Mouse (Mus musculus) megakaryocyte, embryonic 14.5 days (primary cell): ENCODE data around the gene Hoxa10. TPM values are rescaled to one million over a fixed set of nuclear protein-coding genes. Genes with fewer than 3 reads are reported as not detected.
A peak's percentile ranks its signal among the peaks of the same experiment; 100 is the strongest.

Experiments used
- H3K27me3 ChIP-seq: replicated peaks from 2 replicates; pipeline ENCODE3; 2012; ENCODE audit warnings: inconsistent platforms
- H3K36me3 ChIP-seq: replicated peaks from 2 replicates; pipeline ENCODE3; 2012; ENCODE audit warnings: low read length, inconsistent platforms, mixed read lengths
- H3K4me1 ChIP-seq: 2 replicates; pipeline ENCODE4 v1.6.1; 2012; ENCODE audit warnings: inconsistent platforms
- H3K4me3 ChIP-seq: replicated peaks from 2 replicates; pipeline ENCODE3; 2012; ENCODE audit warnings: moderate library complexity, mild to moderate bottlenecking, inconsistent platforms
- H3K9me3 ChIP-seq: 2 replicates; pipeline ENCODE4 v1.6.1; 2012; ENCODE audit warnings: inconsistent platforms
- FLI1 ChIP-seq: IDR thresholded peaks from 2 replicates; pipeline ENCODE4 v1.6.1; 2012; ENCODE audit warnings: low read length, inconsistent platforms, mixed read lengths
- GATA1 ChIP-seq: IDR thresholded peaks from 3 replicates; pipeline ENCODE4 v1.6.1; 2012; ENCODE audit warnings: mixed read lengths, low read length, inconsistent platforms, borderline replicate concordance
- polyA plus RNA-seq: library from polyadenylated mRNA; stranded (reverse); fragments of >175 nt; gene quantifications from 2 replicates; pipeline ENCODE4 v1.2.3, GENCODE M21; 2012; ENCODE audit warnings: low replicate concordance; ENCODE audit not compliant: insufficient read depth

Hoxa10 gene
- polyA plus RNA-seq, 1 experiment = 0.10 TPM

GRCm38 (mm10) chr6:52218643-52219215 is 21.9 kb downstream of the Hoxa10 start:
- Histone ChIP-seq H3K27me3 (peaks cover 95% of the 10 kb centered on the region), H3K4me3 (no peak overlapping the region), H3K9me3 (no peaks in the 10 kb centered on the region), H3K36me3 (no peaks in the 10 kb centered on the region), H3K4me1 (peaks cover 68% of the 10 kb centered on the region)
- no peak for TF ChIP-seq FLI1
- no peak for TF ChIP-seq GATA1

- TF ChIP-seq GATA1 (no peak), FLI1 (no peak)
- Histone ChIP-seq H3K9me3 (no peaks in the 10 kb centered on the region), H3K27me3 (peaks cover 98% of the 10 kb centered on the region), H3K36me3 (no peaks in the 10 kb centered on the region), H3K4me3 (peak overlapping the region; percentile 89), H3K4me1 (peaks cover 75% of the 10 kb centered on the region)
These were observed 22.6 kb downstream of the Hoxa10 start for GRCm38 (mm10) chr6:52217895-52218642.

- peaks cover 98% of the 10 kb centered on the region for H3K27me3 ChIP-seq
- H3K9me3 ChIP-seq = no peaks in the 10 kb centered on the region
- no peaks in the 10 kb centered on the region for H3K36me3 ChIP-seq
- H3K4me3 ChIP-seq = peak overlapping the region; percentile 89
- peaks cover 77% of the 10 kb centered on the region for H3K4me1 ChIP-seq
- no peak for TF ChIP-seq GATA1
- no peak for TF ChIP-seq FLI1
These were observed 23.2 kb downstream of the Hoxa10 start for GRCm38 (mm10) chr6:52217459-52217768.

- Histone ChIP-seq H3K27me3 (peaks cover 98% of the 10 kb centered on the region), H3K9me3 (no peaks in the 10 kb centered on the region)
These were observed 23.8 kb downstream of the Hoxa10 start for GRCm38 (mm10) chr6:52216691-52217458.

GRCm38 (mm10) chr6:52215771-52216535 is 24.7 kb downstream of the Hoxa10 start:
- H3K36me3 ChIP-seq = no peaks in the 10 kb centered on the region
- H3K9me3 ChIP-seq = no peaks in the 10 kb centered on the region
- TF ChIP-seq GATA1 = no peak
- TF ChIP-seq FLI1 = no peak
- peak overlapping the region; percentile 46 for H3K4me3 ChIP-seq
- peaks cover 77% of the 10 kb centered on the region for H3K4me1 ChIP-seq
- peaks cover 100% of the 10 kb centered on the region for H3K27me3 ChIP-seq

More at GRCm38 (mm10) chr6:52216691-52217458, 23.8 kb downstream of the Hoxa10 start:
- TF ChIP-seq FLI1 (no peak), GATA1 (no peak)
- H3K36me3 ChIP-seq = no peaks in the 10 kb centered on the region
- H3K4me1 ChIP-seq = peaks cover 77% of the 10 kb centered on the region
- H3K4me3 ChIP-seq = peak overlapping the region; percentile 89

DNA sequence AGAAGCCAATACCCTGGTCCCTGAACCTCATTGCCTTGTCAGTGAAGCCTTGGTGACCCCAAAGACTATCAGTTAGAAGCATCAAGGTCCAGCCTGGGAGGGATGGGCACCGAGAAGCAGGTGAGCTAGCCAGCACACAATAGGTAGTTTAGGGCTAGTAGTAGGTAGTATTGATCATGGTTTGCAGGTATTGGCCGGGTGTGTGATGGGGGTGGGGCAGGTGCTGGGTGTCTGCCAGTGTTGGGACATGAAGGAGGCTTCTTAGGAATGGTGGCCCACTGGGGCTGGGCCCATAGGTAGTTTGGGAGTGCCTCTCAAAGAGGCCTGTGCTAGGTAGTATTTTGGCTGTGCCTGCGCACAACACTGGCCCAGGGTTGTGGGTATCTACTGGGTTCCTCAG is 25.6 kb downstream of the Hoxa10 start:
- Histone ChIP-seq H3K27me3 (peaks cover 94% of the 10 kb centered on the region), H3K36me3 (no peaks in the 10 kb centered on the region), H3K4me1 (peaks cover 70% of the 10 kb centered on the region), H3K9me3 (no peaks in the 10 kb centered on the region), H3K4me3 (no peak overlapping the region)
- TF ChIP-seq FLI1 (no peak), GATA1 (no peak)

DNA sequence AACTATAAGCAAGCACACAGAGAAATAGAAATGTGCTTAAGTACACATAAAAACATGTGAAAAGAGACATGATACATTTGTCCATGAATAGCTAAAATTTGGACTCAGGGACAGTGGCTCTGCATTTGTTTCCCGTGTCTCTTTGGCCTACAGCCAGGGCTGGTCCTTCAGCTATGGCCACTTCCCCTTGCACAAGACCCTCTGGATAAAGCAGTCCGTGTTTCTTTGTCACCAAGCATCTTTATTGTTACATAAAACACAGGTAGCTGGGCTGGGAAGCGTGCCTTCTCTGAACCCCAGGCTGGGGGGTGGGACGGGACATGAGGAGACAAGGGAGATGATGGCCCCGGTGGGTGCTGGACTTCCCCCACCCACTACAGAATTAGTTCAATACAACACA is 26.4 kb downstream of the Hoxa10 start:
- TF ChIP-seq FLI1 (no peak), GATA1 (no peak)
- Histone ChIP-seq H3K4me3 (no peak overlapping the region), H3K27me3 (peaks cover 94% of the 10 kb centered on the region), H3K9me3 (0 out of 2 replicates have a peak, but pooled peaks cover 2% of the 10 kb centered on the region), H3K4me1 (peaks cover 71% of the 10 kb centered on the region), H3K36me3 (no peaks in the 10 kb centered on the region)

- TF ChIP-seq GATA1 = no peak
- TF ChIP-seq FLI1 = no peak
- Histone ChIP-seq H3K9me3 (peaks cover 7% of the 10 kb centered on the region; the same call in 1 of the 2 replicates), H3K4me3 (peak within 1 kb of the TSS; percentile 97), H3K4me1 (peaks cover 65% of the 10 kb centered on the region), H3K27me3 (peaks cover 93% of the 10 kb centered on the region), H3K36me3 (no peaks in the 10 kb centered on the region)
These were observed 27.3 kb downstream of the Hoxa10 start, which contains the start of the genes Hoxa3 and Gm28308 for GRCm38 (mm10) chr6:52213119-52213986. Gene Hoxa3 (minus strand): TSS chr6:52213336. Gene Gm28308 (minus strand): TSS chr6:52213339.
